10 mouse cellular contexts compared by ENCODE assay signal in genomic region chr8:120144652-120145301, GRCm38 (mm10). TPM values are rescaled to one million over a fixed set of nuclear protein-coding genes. Genes with fewer than 3 reads are reported as not detected.
DNase-seq lines count a peak whose midpoint lies in the region; ATAC-seq and TF ChIP-seq lines count a peak whose summit lies in the region.
"Had no signal": no experiment of that assay in that cellular context is flagged by ENCODE, and none has a peak within 500 bp of the region (broad histone marks: within the 10 kb centered on the region; RNA-seq: fewer than 3 reads in every experiment).

No protein-coding gene starts in this region.

- H3K36me3 ChIP-seq in neural tube, embryonic 11.5 days (ENCODE audit: control insufficient read depth, insufficient read depth, low read length), result no peaks in the 10 kb centered on the region
- no peaks in the 10 kb centered on the region for H3K36me3 ChIP-seq in forebrain, embryonic 16.5 days (ENCODE audit: control insufficient read depth, insufficient read depth)
- H3K36me3 ChIP-seq in lung, embryonic 14.5 days (ENCODE audit: insufficient read depth), result no peaks in the 10 kb centered on the region
- H3K36me3 ChIP-seq in heart, adult 2 months (ENCODE audit: control insufficient read depth, insufficient read depth, low read length), result no peaks in the 10 kb centered on the region
- H3K36me3 ChIP-seq: embryonic facial prominence, embryonic 13.5 days had no signal

- H3K4me1 ChIP-seq in neural tube, embryonic 11.5 days (ENCODE audit: control insufficient read depth, insufficient read depth, low read length), result peaks cover 11% of the 10 kb centered on the region
- peaks cover 19% of the 10 kb centered on the region for H3K4me1 ChIP-seq in forebrain, embryonic 16.5 days (replicated peaks; ENCODE audit: control insufficient read depth, insufficient read depth, low read length)
- no peaks in the 10 kb centered on the region for H3K4me1 ChIP-seq in lung, embryonic 14.5 days (ENCODE audit: insufficient read depth)
- peaks cover 9% of the 10 kb centered on the region for H3K4me1 ChIP-seq in heart, adult 2 months (ENCODE audit: control insufficient read depth, insufficient read depth, low read length)
- H3K4me1 ChIP-seq: embryonic facial prominence, embryonic 13.5 days had no signal

- no peak for TF ChIP-seq POLR2A in heart, adult 2 months (IDR thresholded peaks at IDR 0.05; ENCODE audit: insufficient read depth, low read depth, low read length)

- no peak overlapping the region for H3K4me2 ChIP-seq in neural tube, embryonic 11.5 days (ENCODE audit: low read depth)
- no peak overlapping the region for H3K4me2 ChIP-seq in forebrain, embryonic 16.5 days (ENCODE audit: low read length)
- no peak overlapping the region for H3K4me2 ChIP-seq in lung, embryonic 14.5 days
- H3K4me2 ChIP-seq: embryonic facial prominence, embryonic 13.5 days had no signal

- H3K9ac ChIP-seq in neural tube, embryonic 11.5 days (ENCODE audit: low read length), result no peak overlapping the region
- peak overlapping the region; percentile 10; the same call in 1 of the 2 replicates for H3K9ac ChIP-seq in forebrain, embryonic 16.5 days (replicated peaks; ENCODE audit: low read depth, low read length)
- H3K9ac ChIP-seq in lung, embryonic 14.5 days, result no peak overlapping the region
- no peak overlapping the region for H3K9ac ChIP-seq in heart, adult 2 months (ENCODE audit: low read depth, low read length)
- H3K9ac ChIP-seq: embryonic facial prominence, embryonic 13.5 days had no signal

- intact Hi-C loops in heart, adult 2 months (cut with DNase I), result no loop called here

- H3K9me3 ChIP-seq in neural tube, embryonic 11.5 days (ENCODE audit: control insufficient read depth, low read length), result no peaks in the 10 kb centered on the region
- H3K9me3 ChIP-seq in forebrain, embryonic 16.5 days (ENCODE audit: control insufficient read depth, low read length), result no peaks in the 10 kb centered on the region
- no peaks in the 10 kb centered on the region for H3K9me3 ChIP-seq in lung, embryonic 14.5 days (ENCODE audit: low read depth, low read length)
- H3K9me3 ChIP-seq: embryonic facial prominence, embryonic 13.5 days had no signal

- no peak for TF ChIP-seq EP300 in heart, adult 2 months (IDR thresholded peaks at IDR 0.05; ENCODE audit: insufficient read depth, low read depth, low read length)

- no peak for ATAC-seq in neural tube, embryonic 11.5 days (ENCODE audit: insufficient read depth, low FRiP score, low TSS enrichment)
- ATAC-seq in forebrain, embryonic 16.5 days, result peak; percentile 79
- ATAC-seq in lung, embryonic 14.5 days (ENCODE audit: insufficient read depth), result peak; percentile 35; the same call in 1 of the 2 replicates
- no peak for ATAC-seq in inflammation-experienced regulatory T-cells, adult 6 months
- ATAC-seq in activated CD4-positive, CD25-positive, alpha-beta regulatory T cell, adult 4 months, result no peak

- no peaks in the 10 kb centered on the region for H3K27me3 ChIP-seq in neural tube, embryonic 11.5 days (ENCODE audit: control insufficient read depth, insufficient read depth, low read length)
- H3K27me3 ChIP-seq in forebrain, embryonic 16.5 days (replicated peaks; ENCODE audit: control insufficient read depth, insufficient read depth, low read length), result no peaks in the 10 kb centered on the region
- no peaks in the 10 kb centered on the region for H3K27me3 ChIP-seq in lung, embryonic 14.5 days (ENCODE audit: insufficient read depth, low read length)
- H3K27me3 ChIP-seq in heart, adult 2 months (ENCODE audit: control insufficient read depth, insufficient read depth, low read length), result no peaks in the 10 kb centered on the region
- H3K27me3 ChIP-seq: embryonic facial prominence, embryonic 13.5 days had no signal

- no peak for TF ChIP-seq CTCF in lung, embryonic 14.5 days (IDR thresholded peaks at IDR 0.05; ENCODE audit: low read depth)
- no peak for TF ChIP-seq CTCF in heart, adult 2 months (IDR thresholded peaks at IDR 0.05)

- peak overlapping the region; percentile 24 for H3K27ac ChIP-seq in neural tube, embryonic 11.5 days (ENCODE audit: low read depth, low read length)
- peak overlapping the region; percentile 77 for H3K27ac ChIP-seq in forebrain, embryonic 16.5 days (ENCODE audit: low read length)
- H3K27ac ChIP-seq in lung, embryonic 14.5 days (ENCODE audit: low read depth), result no peak overlapping the region
- no peak overlapping the region for H3K27ac ChIP-seq in heart, adult 2 months
- H3K27ac ChIP-seq: embryonic facial prominence, embryonic 13.5 days had no signal

- no peak for DNase-seq in neural tube, embryonic 11.5 days (ENCODE audit: low spot score)
- DNase-seq in neural tube, embryonic 10.5 days (ENCODE audit: extremely low spot score, low spot score), result no peak
- peak; percentile 48 for DNase-seq in lung, embryonic 14.5 days
- peak; percentile 69 for DNase-seq in telencephalon, adult 2 months (ENCODE audit: low read depth, low spot score)
- no peak for DNase-seq in heart, adult 2 months

- 58% methylated on average over 12 of the region's 12 CpGs for WGBS in neural tube, embryonic 11.5 days
- WGBS in forebrain, embryonic 16.5 days, result 55% methylated on average over 12 of the region's 12 CpGs
- WGBS in lung, embryonic 14.5 days, result 30% methylated on average over 12 of the region's 12 CpGs
- 45% methylated on average over 12 of the region's 12 CpGs for WGBS in heart, adult 2 months

- no peak overlapping the region for H3K4me3 ChIP-seq in neural tube, embryonic 11.5 days (ENCODE audit: low read depth, low read length)
- H3K4me3 ChIP-seq in forebrain, embryonic 16.5 days (replicated peaks; ENCODE audit: low read length), result no peak overlapping the region
- no peak overlapping the region for H3K4me3 ChIP-seq in lung, embryonic 14.5 days (ENCODE audit: low read depth, low read length)
- no peak overlapping the region for H3K4me3 ChIP-seq in heart, adult 2 months
- H3K4me3 ChIP-seq: embryonic facial prominence, embryonic 13.5 days had no signal

- H3K79me2 ChIP-seq in heart, adult 2 months (replicated peaks; ENCODE audit: control insufficient read depth, insufficient read depth, low read length), result no peaks in the 10 kb centered on the region

RNA-seq across cellular contexts. Expression of gene 6430548M08Rik, which starts 30.8 kb away (rescaled TPM):
- polyA plus RNA-seq in neural tube, embryonic 11.5 days (2014; fragmentation: Nextera tagmentation; extraction: Ambion mirVana), result 12.0 and 13.7 TPM in 2 replicates
- 27.5 and 29.2 TPM in 2 replicates for polyA plus RNA-seq in forebrain, embryonic 16.5 days (2015; fragmentation: Nextera tagmentation; extraction: Ambion mirVana)
- polyA plus RNA-seq in lung, embryonic 14.5 days (2014; fragmentation: Nextera tagmentation; extraction: Ambion mirVana), result 7.1 and 8.0 TPM in 2 replicates
- under 1 TPM in 1 of 3 experiments, not detected in 2; 0.64 TPM for polyA plus RNA-seq in inflammation-experienced regulatory T-cells, adult 6 months (2017; shearing (Covaris generic))
- 10 to 100 TPM; 16.1 to 20.0 TPM for total RNA-seq in heart, adult 2 months (2021)
- 6.4 and 9.5 TPM in 2 replicates for polyA plus RNA-seq in heart, adult 2 months (2012; rRNA removed)
- not detected for polyA plus RNA-seq in activated CD4-positive, CD25-positive, alpha-beta regulatory T cell, adult 4 months (2017; shearing (Covaris generic))

RNA-seq across cellular contexts. Expression of gene Fam92b, which starts 32.5 kb away (rescaled TPM):
- polyA plus RNA-seq in neural tube, embryonic 11.5 days (2014; fragmentation: Nextera tagmentation; extraction: Ambion mirVana), result 0.90 and 1.0 TPM in 2 replicates
- 1.3 and 1.8 TPM in 2 replicates for polyA plus RNA-seq in forebrain, embryonic 16.5 days (2015; fragmentation: Nextera tagmentation; extraction: Ambion mirVana)
- polyA plus RNA-seq in lung, embryonic 14.5 days (2014; fragmentation: Nextera tagmentation; extraction: Ambion mirVana), result not detected in 2 replicates
- not detected for polyA plus RNA-seq in inflammation-experienced regulatory T-cells, adult 6 months (2017; shearing (Covaris generic))
- not detected for total RNA-seq in heart, adult 2 months (2021)
- 1.0 TPM in 1 of 2 replicates, not detected in the other for polyA plus RNA-seq in heart, adult 2 months (2012; rRNA removed)
- not detected for polyA plus RNA-seq in activated CD4-positive, CD25-positive, alpha-beta regulatory T cell, adult 4 months (2017; shearing (Covaris generic))
- total RNA-seq: ES-E14 had no signal

RNA-seq across cellular contexts. Expression of gene Zdhhc7, which starts 43.5 kb away (rescaled TPM):
- 33.0 and 33.9 TPM in 2 replicates for polyA plus RNA-seq in neural tube, embryonic 11.5 days (2014; fragmentation: Nextera tagmentation; extraction: Ambion mirVana)
- 28.9 and 29.7 TPM in 2 replicates for polyA plus RNA-seq in forebrain, embryonic 16.5 days (2015; fragmentation: Nextera tagmentation; extraction: Ambion mirVana)
- 33.9 and 37.5 TPM in 2 replicates for polyA plus RNA-seq in lung, embryonic 14.5 days (2014; fragmentation: Nextera tagmentation; extraction: Ambion mirVana)
- polyA plus RNA-seq in inflammation-experienced regulatory T-cells, adult 6 months (2017; shearing (Covaris generic)), result 1 to 10 TPM; 5.3 to 6.6 (median 6.2) TPM
- total RNA-seq in heart, adult 2 months (2021), result 10 to 100 TPM; 34.2 to 35.4 TPM
- 48.5 and 70.6 TPM in 2 replicates for polyA plus RNA-seq in heart, adult 2 months (2012; rRNA removed)
- polyA plus RNA-seq in activated CD4-positive, CD25-positive, alpha-beta regulatory T cell, adult 4 months (2017; shearing (Covaris generic)), result 1 to 10 TPM; 4.9 to 5.5 TPM

Comparison
In these comparisons a context has a peak if more than half of its experiments do, and no peak if none do; other contexts are left out.
1. ATAC-seq: peak in forebrain, embryonic 16.5 days (single experiment) and lung, embryonic 14.5 days (single experiment); none in neural tube, embryonic 11.5 days (single experiment), inflammation-experienced regulatory T-cells, adult 6 months (single experiment) and activated CD4-positive, CD25-positive, alpha-beta regulatory T cell, adult 4 months (single experiment).
2. DNase-seq: peak in lung, embryonic 14.5 days (single experiment) and telencephalon, adult 2 months (single experiment); none in neural tube, embryonic 11.5 days (single experiment), neural tube, embryonic 10.5 days (single experiment) and heart, adult 2 months (0 of 2).
3. H3K27ac ChIP-seq: peak in neural tube, embryonic 11.5 days (single experiment) and forebrain, embryonic 16.5 days (single experiment); none in lung, embryonic 14.5 days (single experiment) and heart, adult 2 months (single experiment).